Mouse (Mus musculus) stomach, embryonic 15.5 days (tissue): ENCODE results near the gene Chrm4. TPM values are rescaled to one million over a fixed set of nuclear protein-coding genes. Genes with fewer than 3 reads are reported as not detected.

Experiments used
- ATAC-seq: fragments of 200-750 bp; cut with Nextera tagmentation; 2 replicates; pipeline ENCODE4 v1.8.0; 2017; ENCODE audit warnings: low read depth, moderate number of reproducible peaks, moderate TSS enrichment; ENCODE audit not compliant: insufficient read depth, low FRiP score
- H3K27ac ChIP-seq: fragments of 300-500 bp; sonication (generic); 2 replicates; pipeline ENCODE4 v1.5.1; 2015; ENCODE audit warnings: mild to moderate bottlenecking, inconsistent platforms
- H3K27me3 ChIP-seq: fragments of 300-500 bp; sonication (generic); replicated peaks from 2 replicates; pipeline ENCODE4 v1.6.1; 2015; ENCODE audit warnings: inconsistent platforms
- H3K36me3 ChIP-seq: fragments of 300-500 bp; sonication (generic); 2 replicates; pipeline ENCODE4 v1.6.1; 2015; ENCODE audit warnings: inconsistent platforms
- H3K4me1 ChIP-seq: fragments of 300-500 bp; sonication (generic); 2 replicates; pipeline ENCODE4 v1.6.1; 2015; ENCODE audit warnings: inconsistent platforms
- H3K4me2 ChIP-seq: fragments of 300-500 bp; sonication (generic); 2 replicates; pipeline ENCODE4 v1.6.1; 2015; ENCODE audit warnings: mild to moderate bottlenecking, inconsistent platforms
- H3K4me3 ChIP-seq: fragments of 300-500 bp; sonication (generic); replicated peaks from 2 replicates; pipeline ENCODE4 v1.5.1; 2015; ENCODE audit warnings: inconsistent platforms
- H3K9ac ChIP-seq: fragments of 300-500 bp; sonication (generic); 2 replicates; pipeline ENCODE4 v1.6.1; 2015; ENCODE audit warnings: inconsistent platforms
- H3K9me3 ChIP-seq: fragments of 300-500 bp; sonication (generic); 2 replicates; pipeline ENCODE4 v1.6.1; 2016; ENCODE audit warnings: inconsistent platforms
- WGBS: fragments of 180-500 bp; shearing (Covaris S2); methylation state at CpG from one replicate; pipeline ENCODE4 v1.1.7; 2015; 5-methylcytosine and 5-hydroxymethylcytosine counted together
- polyA plus RNA-seq: library from polyadenylated mRNA; unstranded; fragments of >200 nt; fragmentation: Nextera tagmentation; extraction: Ambion mirVana; gene quantifications from 2 replicates; pipeline ENCODE4 v1.2.1, GENCODE M21; 2015

Gene Chrm4
- polyA plus RNA-seq, 1 experiment from 2014 or later: 0.27 TPM

DNA sequence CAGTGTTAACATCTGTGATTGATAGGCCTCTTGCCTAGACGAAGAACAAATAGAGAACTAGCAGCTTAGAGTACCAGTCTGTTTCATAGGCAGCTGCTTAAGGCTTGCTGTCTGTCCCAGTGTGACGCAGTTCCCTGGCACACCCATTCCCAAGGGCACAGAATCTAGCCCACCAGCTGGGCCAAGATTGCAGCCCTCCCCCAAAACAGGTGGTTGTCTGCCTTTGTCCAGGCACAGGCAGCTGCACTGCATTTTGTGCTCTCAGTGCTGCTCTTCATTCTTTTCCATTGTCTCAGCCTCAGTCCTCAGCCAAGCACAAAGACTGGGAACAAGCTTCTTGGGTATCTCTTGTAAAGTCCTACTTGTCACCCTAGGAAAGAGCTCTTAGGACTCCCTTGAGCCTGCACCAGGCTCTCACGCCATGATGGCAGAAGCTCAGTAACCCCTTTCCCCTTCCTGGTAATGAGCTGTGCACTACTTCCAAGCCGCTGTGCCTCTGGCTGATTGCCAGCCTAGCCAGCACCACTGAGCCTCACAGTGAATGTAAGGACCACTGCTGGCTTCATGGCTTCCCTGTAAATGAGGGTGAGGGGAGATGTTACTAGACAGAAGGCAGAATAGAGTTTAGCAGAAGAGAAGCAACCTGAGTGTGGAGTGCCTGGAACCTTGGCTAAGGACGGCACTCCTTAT is 22.3 kb upstream of the Chrm4 start:
- H3K9ac ChIP-seq: no peak overlapping the region
- ATAC-seq: no peak
- H3K9me3 ChIP-seq: no peaks in the 10 kb centered on the region
- peaks cover 15% of the 10 kb centered on the region; the same call in 1 of the 2 replicates for H3K36me3 ChIP-seq
- H3K4me2 ChIP-seq: no peak overlapping the region
- no peak overlapping the region for H3K27ac ChIP-seq
- H3K4me1 ChIP-seq: no peaks in the 10 kb centered on the region; the same call in 1 of the 2 replicates
- WGBS: 74% methylated on average over 5 of the region's 5 CpGs
- no peaks in the 10 kb centered on the region for H3K27me3 ChIP-seq
- no peak overlapping the region for H3K4me3 ChIP-seq

DNA sequence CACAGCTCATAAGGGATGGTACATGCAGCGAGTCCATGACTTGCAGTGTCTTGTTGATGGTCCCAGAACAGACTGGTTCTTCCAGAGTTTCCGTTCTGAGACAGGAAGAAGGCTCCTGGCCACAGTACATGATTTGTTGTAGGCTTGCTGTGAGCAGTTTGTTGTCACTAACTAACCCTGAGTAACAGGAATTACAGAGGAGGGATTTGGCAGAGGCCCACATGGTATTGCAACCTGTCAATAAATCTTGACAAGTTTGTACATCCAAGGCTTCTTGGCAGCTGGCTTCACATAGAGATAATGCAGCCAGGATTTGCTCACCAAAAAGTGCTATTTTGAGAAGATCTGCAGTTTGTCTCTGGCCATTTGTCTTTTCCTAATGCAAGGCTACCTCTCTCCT is 20.9 kb upstream of the Chrm4 start:
- H3K4me2 ChIP-seq: no peak overlapping the region
- H3K4me1 ChIP-seq: no peaks in the 10 kb centered on the region; the same call in 1 of the 2 replicates
- peaks cover 19% of the 10 kb centered on the region for H3K36me3 ChIP-seq
- no peak overlapping the region for H3K9ac ChIP-seq
- ATAC-seq: no peak
- H3K9me3 ChIP-seq: no peaks in the 10 kb centered on the region
- 83% methylated on average over 2 of the region's 2 CpGs for WGBS
- no peak overlapping the region for H3K27ac ChIP-seq
- H3K4me3 ChIP-seq: no peak overlapping the region
- no peaks in the 10 kb centered on the region for H3K27me3 ChIP-seq

DNA sequence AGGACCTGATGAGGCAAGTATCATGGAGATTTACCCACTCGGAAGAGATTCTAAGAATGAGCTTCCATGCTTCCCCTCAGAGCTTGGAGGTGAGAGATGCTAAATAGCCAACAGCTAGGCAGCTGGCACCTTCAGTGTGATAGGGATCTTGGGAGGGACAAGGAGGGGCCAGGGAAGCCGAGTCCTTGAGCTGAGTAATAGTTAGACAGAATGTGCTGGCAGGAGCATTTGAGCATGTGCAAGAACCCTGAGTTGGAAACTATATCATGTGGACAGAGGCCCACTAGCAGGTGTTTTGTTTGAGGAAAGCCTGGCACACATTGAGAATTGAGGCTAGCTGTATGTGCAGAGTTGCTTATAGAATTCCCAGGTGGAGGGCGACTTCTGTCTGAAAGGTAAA is 14.4 kb upstream of the Chrm4 start:
- H3K4me2 ChIP-seq: no peak overlapping the region
- peaks cover 27% of the 10 kb centered on the region for H3K36me3 ChIP-seq
- H3K4me3 ChIP-seq: no peak overlapping the region
- H3K27ac ChIP-seq: no peak overlapping the region
- no peaks in the 10 kb centered on the region for H3K9me3 ChIP-seq
- no peaks in the 10 kb centered on the region for H3K27me3 ChIP-seq
- WGBS: 61% methylated on average over 3 of the region's 3 CpGs
- 0 out of 2 replicates have a peak, but pooled peaks have one; percentile 27 for ATAC-seq
- H3K4me1 ChIP-seq: no peaks in the 10 kb centered on the region
- no peak overlapping the region for H3K9ac ChIP-seq

DNA sequence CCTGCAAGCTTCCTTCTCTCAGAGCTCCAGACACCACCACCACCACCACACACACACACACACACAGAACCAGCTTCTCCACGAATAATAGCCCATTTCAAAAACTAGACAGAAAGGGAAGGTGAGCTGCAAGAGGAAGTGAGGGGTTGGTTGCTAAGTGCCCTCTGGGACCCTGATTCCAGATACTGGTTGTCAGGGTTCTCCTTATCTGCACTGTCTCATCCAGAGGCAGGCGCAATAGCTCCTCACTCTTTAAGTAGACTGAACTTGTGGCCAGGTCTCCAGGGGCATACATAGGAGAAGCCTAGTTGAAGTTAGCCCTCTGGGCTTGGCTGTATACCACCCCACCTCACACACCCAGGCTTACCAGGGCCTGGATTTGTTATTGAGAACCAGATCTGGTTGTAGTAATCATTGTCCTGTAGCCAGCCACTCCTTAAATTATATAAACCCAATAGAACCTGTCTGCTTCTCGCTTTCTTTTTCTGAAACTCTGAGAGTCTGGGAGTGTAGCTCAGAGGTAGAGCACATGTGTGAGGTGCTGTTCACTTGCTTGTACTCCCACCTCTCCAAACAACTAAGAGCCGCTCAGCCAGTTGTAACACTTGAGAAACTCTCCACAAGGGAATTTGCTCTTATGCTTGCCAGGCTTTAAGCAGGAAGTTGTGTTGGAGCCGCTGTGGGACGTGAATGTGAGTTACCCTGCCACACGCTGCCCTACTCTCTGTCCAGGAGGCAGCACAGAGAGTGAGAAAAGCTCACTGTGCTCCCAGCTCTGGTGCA is 13.5 kb upstream of the Chrm4 start:
- peaks cover 28% of the 10 kb centered on the region for H3K36me3 ChIP-seq
- no peaks in the 10 kb centered on the region for H3K27me3 ChIP-seq
- no peak overlapping the region for H3K4me3 ChIP-seq
- no peak overlapping the region for H3K27ac ChIP-seq
- no peak for ATAC-seq
- no peaks in the 10 kb centered on the region for H3K9me3 ChIP-seq
- no peak overlapping the region for H3K9ac ChIP-seq
- 87% methylated on average over 7 of the region's 7 CpGs for WGBS
- H3K4me2 ChIP-seq: no peak overlapping the region
- H3K4me1 ChIP-seq: no peaks in the 10 kb centered on the region

DNA sequence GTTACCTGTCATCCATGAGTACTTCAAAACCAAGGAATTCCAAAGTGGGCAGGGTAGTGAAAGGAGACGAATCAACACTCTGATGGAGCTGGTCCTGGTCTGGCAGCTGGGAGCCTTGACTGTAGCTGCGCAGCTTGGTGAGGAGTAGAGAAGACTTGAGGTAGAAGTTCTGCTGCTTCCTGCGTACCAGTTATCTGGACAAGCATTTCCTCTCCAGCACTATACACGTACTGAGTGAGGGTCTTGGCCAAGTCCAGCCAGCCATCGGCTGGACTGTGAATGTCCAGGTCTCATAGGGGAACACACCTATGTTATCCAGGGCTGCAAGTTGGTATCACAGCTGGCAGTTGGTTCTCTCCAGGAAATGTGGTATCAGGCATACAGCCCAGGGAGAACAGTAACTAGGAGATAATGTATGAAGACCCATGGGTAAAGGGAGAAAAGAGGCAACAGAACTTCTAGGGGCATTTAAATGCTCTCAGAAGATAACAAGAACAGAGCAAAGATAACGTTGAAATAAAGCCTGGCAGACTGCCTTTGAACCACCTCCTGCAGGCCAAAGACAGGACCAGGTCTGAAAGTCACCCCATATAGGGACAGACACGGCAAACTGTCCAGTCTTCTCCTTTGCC is 10.6 kb upstream of the Chrm4 start:
- H3K27me3 ChIP-seq: peaks cover 3% of the 10 kb centered on the region
- peaks cover 3% of the 10 kb centered on the region for H3K4me1 ChIP-seq
- no peak overlapping the region for H3K9ac ChIP-seq
- H3K27ac ChIP-seq: no peak overlapping the region
- H3K4me2 ChIP-seq: no peak overlapping the region
- peaks cover 17% of the 10 kb centered on the region for H3K36me3 ChIP-seq
- no peaks in the 10 kb centered on the region for H3K9me3 ChIP-seq
- no peak overlapping the region for H3K4me3 ChIP-seq
- no peak for ATAC-seq
- 87% methylated on average over 7 of the region's 7 CpGs for WGBS

DNA sequence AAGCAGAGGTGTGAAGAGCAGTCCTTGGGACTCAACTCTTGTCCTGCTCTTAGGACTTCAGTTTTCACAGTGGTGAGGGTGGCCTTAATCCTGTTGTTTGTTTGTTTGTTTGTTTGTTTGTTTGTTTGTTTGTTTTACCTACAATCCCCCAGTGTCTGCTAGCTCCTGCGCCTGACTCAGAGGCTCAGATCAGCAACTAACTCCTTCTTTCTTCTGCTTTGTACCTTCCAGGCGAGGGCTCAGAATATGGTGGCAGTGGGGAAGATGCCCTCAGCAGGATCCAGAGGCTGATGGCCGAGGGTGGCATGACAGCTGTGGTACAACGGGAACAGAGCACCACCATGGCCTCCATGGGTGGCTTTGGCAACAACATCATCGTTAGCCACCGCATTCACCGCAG is 10.0 kb upstream of the Chrm4 start:
- 89% methylated on average over 7 of the region's 7 CpGs for WGBS
- peaks cover 9% of the 10 kb centered on the region for H3K27me3 ChIP-seq
- no peak overlapping the region for H3K4me2 ChIP-seq
- ATAC-seq: no peak
- H3K27ac ChIP-seq: no peak overlapping the region
- peaks cover 14% of the 10 kb centered on the region for H3K36me3 ChIP-seq
- no peak overlapping the region for H3K9ac ChIP-seq
- H3K9me3 ChIP-seq: no peaks in the 10 kb centered on the region
- no peak overlapping the region for H3K4me3 ChIP-seq
- peaks cover 9% of the 10 kb centered on the region for H3K4me1 ChIP-seq

DNA sequence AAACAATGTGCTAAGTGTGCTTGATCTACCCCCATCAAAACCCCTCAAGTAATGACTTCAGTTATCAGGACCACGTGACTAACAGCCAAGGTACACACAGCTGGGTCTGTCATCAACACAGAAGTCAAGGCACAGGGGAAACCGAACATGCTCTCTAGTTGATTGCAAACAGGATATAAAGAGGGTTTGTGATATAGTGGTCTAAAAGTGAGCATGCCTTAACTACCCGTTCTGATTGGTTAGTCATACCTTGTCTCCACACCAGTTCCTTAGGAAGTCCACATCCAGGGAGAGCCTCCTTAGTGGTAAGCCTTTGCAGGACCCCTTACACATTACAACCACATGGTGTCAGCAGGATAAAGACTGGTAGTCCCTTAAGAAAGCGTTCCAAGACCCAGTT is 6.9 kb upstream of the Chrm4 start:
- Histone ChIP-seq H3K9me3 (no peaks in the 10 kb centered on the region), H3K36me3 (peaks cover 9% of the 10 kb centered on the region), H3K4me3 (no peak overlapping the region), H3K9ac (no peak overlapping the region), H3K27me3 (peaks cover 37% of the 10 kb centered on the region), H3K27ac (no peak overlapping the region), H3K4me1 (peaks cover 28% of the 10 kb centered on the region), H3K4me2 (no peak overlapping the region)
- ATAC-seq: no peak
- WGBS: 51% methylated on average over 4 of the region's 4 CpGs

DNA sequence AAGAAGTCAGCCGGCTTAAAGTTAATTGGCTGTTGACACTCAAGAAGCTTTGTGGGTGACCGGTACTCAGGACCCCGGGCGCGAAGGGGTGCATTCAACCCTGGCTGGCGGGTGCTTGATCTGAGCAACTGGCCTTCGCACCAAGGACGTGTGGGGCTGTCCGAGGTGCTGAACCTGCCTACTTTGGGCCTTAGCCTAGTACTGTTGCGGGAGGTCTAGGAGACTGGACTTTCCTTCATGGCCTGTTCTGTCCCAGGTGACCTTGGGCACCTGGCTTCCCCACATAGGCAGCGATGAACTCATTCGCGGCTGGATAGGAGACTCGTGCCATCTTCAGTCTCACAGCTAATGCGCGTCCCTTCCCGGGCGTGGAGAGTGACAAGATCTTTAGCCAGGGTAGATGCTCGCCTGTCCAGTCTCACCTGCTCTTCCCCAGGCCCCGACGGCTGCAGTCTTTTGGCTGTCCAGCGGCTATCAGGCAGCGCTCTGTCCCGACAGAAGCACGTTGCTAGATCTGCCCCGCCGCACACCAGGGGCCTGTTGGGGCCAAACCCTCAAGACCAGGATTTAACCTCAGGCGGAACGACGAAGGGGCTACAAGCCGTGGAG is 5.8 kb upstream of the Chrm4 start:
- peak overlapping the region; percentile 99 for H3K4me2 ChIP-seq
- no peak for ATAC-seq
- H3K27ac ChIP-seq: no peak overlapping the region
- H3K27me3 ChIP-seq: peaks cover 42% of the 10 kb centered on the region
- H3K36me3 ChIP-seq: peaks cover 9% of the 10 kb centered on the region; the same call in 1 of the 2 replicates
- H3K4me3 ChIP-seq: peak overlapping the region; percentile 60
- H3K9ac ChIP-seq: peak overlapping the region; percentile 19; the same call in 1 of the 2 replicates
- no peaks in the 10 kb centered on the region for H3K9me3 ChIP-seq
- WGBS: 2% methylated on average over 31 of the region's 31 CpGs
- H3K4me1 ChIP-seq: peaks cover 28% of the 10 kb centered on the region

DNA sequence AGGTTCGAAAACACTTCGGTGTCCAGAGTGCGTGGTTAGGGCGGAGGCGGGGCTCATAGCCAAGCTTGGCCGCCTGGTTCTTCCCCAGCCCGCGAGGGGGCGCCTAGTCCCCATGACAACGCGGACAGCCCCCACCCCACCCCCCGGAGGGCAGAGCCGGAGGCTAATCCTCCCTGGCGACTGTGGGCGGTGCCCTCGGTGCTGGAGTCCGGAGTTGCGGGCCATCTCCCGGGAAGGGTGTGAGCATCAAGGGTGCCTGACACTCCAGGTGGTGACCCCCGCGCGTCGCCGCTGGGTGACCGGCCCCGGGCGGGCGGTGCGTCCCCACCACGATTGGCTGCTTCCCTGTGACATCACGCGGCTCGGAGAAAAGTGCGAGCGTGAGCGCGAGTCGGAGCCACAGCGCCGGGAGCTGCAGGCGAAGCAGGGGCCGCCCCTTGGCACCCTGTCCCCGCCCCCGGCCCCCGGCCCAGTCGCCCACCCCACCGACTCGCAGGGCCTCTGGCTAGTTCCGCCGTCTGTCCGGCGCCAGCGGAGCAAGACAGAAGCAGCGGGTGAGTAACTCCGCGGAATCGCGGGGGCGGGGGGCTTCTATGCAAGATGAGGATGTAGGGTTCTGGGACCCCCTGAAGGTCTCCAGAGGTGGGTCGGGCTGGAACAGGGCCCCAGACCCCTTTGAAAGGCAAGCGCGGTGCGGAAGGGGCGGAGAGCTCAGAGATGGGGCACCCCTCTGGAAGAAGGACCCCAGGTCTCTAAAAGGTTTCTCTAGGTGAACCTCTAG is 5.1 kb upstream of the Chrm4 start:
- under 1% methylated on average over 64 of the region's 64 CpGs for WGBS

DNA sequence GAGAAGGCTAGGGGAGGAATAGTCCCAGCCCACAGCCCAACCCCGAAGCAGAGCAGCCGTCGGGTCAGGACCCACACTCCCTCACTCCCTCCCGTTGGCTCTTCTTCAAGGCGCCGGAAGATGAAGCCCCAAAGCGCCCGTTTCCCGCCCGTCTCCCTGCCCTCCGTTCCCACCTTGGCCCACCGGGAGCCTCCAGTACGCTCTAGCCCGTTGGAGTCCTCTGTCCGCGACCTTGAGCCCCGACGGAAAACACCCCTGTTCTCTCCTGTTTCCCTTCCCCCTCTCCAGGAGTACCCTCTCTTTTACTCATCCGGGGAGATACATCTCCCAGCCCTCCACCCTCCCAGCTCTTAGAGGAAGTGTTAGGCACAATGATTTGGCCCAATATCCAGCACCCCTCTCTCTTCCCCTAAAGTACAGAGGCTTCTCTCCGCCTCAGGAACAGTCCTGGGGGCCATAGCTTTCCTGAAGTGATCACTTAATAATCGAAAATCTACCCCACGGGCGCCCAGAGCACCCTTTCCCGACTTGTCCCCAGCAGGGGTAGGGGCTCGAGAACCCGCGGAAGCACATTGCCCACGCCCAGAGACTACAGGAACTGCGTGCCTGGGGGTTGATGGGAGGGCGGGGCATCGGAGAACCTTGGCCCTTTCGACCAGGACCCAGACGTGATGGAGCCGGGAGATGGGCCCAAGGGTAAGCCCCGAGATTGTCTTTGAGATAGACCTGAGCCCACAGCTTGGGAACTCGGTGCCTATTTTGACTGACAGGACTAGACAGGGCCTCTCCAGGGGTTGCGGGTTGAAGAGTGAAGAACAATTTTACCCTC is 4.2 kb upstream of the Chrm4 start:
- Histone ChIP-seq H3K36me3 (no peaks in the 10 kb centered on the region), H3K4me3 (peak overlapping the region; percentile 60), H3K4me2 (peak overlapping the region; percentile 99), H3K9me3 (no peaks in the 10 kb centered on the region), H3K9ac (no peak overlapping the region), H3K27me3 (peaks cover 42% of the 10 kb centered on the region), H3K4me1 (peaks cover 28% of the 10 kb centered on the region), H3K27ac (no peak overlapping the region)
- WGBS: 3% methylated on average over 37 of the region's 37 CpGs
- ATAC-seq: no peak

More for the DNA sequence above, 5.1 kb upstream of the Chrm4 start:
- H3K4me3 ChIP-seq: peak overlapping the region; percentile 60
- peak; percentile 48 for ATAC-seq
- H3K4me2 ChIP-seq: peak overlapping the region; percentile 99
- H3K27ac ChIP-seq: no peak overlapping the region
- no peaks in the 10 kb centered on the region for H3K9me3 ChIP-seq
- peaks cover 8% of the 10 kb centered on the region; the same call in 1 of the 2 replicates for H3K36me3 ChIP-seq
- peaks cover 28% of the 10 kb centered on the region for H3K4me1 ChIP-seq
- peak overlapping the region; percentile 19 for H3K9ac ChIP-seq
- H3K27me3 ChIP-seq: peaks cover 42% of the 10 kb centered on the region
